Mouse (Mus musculus): Measurements from ENCODE around the gene Tut7.
"Not testable (repeated sequence)": the region's sequence is repeated elsewhere in the genome, so short reads cannot be mapped to it uniquely, and the experiment has no call there.

The Tut7 gene

DNA sequence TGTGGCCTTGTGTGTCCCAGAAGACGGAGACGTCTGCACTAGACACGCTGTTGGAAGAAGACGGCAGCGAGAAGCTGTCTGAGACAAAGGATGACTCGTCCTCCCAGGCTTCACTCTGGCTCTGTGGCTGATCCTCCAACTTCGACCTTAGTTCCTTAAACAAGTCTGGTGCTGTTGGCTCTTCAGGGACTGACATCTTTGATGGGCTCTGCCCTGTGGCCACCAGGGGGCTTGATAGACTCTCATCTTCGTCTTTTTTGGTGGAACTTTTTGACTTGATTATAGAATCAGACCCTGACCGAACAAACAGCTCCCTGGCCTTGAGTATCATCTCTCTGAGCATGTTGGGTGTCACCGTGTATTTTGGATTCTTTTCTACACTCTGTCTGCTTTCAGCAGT is 81.2 kb downstream of the Tut7 start:
- ChIA-PET CTCF (interaction anchor here in 3 of 4 experiments (0.6 to 1.3 kb wide), 6 partner anchors 11 to 239 kb away, joined by 3 to 5 read pairs (median 3); no protein-coding TSS in a partner anchor), POLR2A (interaction anchor here in 2 of 4 experiments (0.7 to 6.5 kb wide), 6 partner anchors 8 to 85 kb away, joined by 3 to 28 read pairs (median 3); partner anchors contain the start of gene Isca1 (in 1 of the 2))

DNA sequence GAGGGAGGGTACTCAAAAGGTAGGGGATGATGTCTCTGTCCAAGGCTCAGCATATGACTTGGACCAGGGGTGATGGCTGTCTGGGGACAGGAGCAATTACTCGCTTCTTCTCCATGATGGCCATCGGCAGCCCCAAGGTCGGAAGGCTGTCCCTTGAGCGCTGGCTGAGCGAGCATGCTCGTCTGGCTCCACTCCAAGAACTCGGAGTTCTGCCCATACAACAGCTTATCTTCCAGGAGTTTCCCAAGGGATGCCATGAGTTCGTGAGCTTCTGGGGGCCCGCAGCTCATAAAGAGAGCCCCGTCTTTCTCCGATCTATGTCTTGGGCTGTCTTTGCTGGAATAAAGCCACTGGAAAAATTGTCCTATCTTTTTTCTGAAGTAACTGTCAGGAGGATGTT is 81.9 kb downstream of the Tut7 start:
- CTCF ChIA-PET: interaction anchor here in 3 of 4 experiments (0.6 to 1.3 kb wide), 8 partner anchors 10 to 239 kb away, joined by 3 to 5 read pairs (median 3); no protein-coding TSS in a partner anchor
- POLR2A ChIA-PET: interaction anchor here in 2 of 4 experiments (0.8 to 6.5 kb wide), 7 partner anchors 9 to 84 kb away, joined by 3 to 28 read pairs (median 3); partner anchors contain the start of genes Isca1 (in 1 of the 2) and Spata31d1a (in 1 of the 2)

DNA sequence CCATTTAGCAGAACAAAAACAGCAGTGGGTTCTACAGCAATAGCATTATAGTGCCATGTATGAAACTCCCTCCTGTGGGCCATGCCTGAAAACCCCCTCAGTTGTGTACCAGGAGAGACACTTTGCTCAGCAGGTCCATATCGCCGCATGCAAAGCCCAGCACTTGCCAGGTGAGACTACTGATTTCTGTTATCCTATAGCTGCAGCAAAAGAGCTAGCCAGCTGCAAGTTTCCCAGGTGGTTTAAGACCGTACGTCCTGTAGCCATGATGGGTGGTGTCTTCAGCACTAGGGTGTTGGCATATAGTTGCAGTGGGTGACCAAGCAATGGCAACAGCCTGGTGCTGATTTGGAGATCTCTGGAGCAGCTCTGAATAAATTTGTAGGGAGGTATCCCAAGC is 83.5 kb downstream of the Tut7 start:
- CTCF ChIA-PET: interaction anchor here in 2 of 4 experiments (0.6 to 0.9 kb wide), 2 partner anchors 10 to 29 kb away, joined by 3 read pairs; partner anchors contain the start of gene Spata31d1a (in 1 of the 2)

DNA sequence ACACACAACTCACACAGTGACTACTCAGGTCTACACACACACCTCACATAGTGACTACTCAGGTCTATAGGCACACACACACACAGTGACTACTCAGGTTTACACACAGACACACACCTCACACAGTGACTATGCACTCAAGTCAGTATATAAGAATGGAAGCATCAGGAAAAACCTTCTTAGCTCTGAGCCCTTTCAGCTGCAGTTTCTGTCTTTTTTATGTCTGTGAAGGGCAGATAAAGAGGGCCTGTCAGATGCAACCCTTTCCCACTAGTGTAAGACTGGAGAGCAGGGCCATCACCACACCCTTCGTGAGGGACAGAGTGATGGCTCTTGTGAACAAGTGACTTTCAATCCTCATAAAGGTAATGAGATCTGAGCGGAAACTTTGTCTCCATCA is 84.5 kb downstream of the Tut7 start:
- CTCF ChIA-PET: interaction anchor here in 2 of 4 experiments (0.6 to 1.2 kb wide), 3 partner anchors 29 to 323 kb away, joined by 3 read pairs; partner anchors contain the start of gene Spata31d1a (in 1 of the 2)

More for the DNA sequence above, 83.5 kb downstream of the Tut7 start:
- POLR2A ChIA-PET: interaction anchor here in 2 of 4 experiments (1.1 to 1.5 kb wide), 3 partner anchors 9 to 13 kb away, joined by 3 to 4 read pairs (median 3); no protein-coding TSS in a partner anchor

DNA sequence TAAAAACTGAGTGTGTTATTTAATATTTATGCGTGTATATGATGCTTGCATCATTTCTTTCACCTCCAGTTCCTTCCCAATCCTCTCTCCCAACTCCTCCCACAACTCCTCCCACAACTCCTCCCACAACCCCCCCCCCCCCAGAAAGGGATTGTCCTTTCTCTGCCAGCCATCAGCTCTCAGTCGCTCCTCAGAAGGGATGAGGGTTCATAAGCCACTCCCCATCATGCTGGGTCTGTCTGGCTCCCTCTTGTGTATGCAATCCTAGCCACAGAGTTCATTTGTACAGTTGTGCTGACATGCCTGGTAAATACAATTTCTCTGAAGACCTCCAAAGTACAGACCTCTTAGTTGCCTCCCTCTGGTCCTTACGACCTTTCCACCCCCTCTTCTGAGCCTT is 87.8 kb downstream of the Tut7 start:
- CTCF ChIA-PET: interaction anchor here in 2 of 4 experiments (0.6 to 1.9 kb wide), 8 partner anchors 9 to 71 kb away, joined by 3 to 9 read pairs (median 4); partner anchors contain the start of genes Spata31d1a (in 2 of the 2), 1700014D04Rik (in 1 of the 2) and Isca1 (in 1 of the 2)
- POLR2A ChIA-PET: interaction anchor here (0.6 to 2.6 kb wide), 16 partner anchors 9 to 615 kb away, joined by 3 to 17 read pairs (median 4); partner anchors contain the start of genes Isca1 (in 3 of the 4), 1700014D04Rik (in 1 of the 4) and Spata31d1a (in 1 of the 4)

More for the DNA sequence above, 84.5 kb downstream of the Tut7 start:
- POLR2A ChIA-PET: interaction anchor here in 1 of 4 experiments (1.4 kb wide), 1 partner anchor 8 kb away, joined by 3 read pairs; no protein-coding TSS in a partner anchor

DNA sequence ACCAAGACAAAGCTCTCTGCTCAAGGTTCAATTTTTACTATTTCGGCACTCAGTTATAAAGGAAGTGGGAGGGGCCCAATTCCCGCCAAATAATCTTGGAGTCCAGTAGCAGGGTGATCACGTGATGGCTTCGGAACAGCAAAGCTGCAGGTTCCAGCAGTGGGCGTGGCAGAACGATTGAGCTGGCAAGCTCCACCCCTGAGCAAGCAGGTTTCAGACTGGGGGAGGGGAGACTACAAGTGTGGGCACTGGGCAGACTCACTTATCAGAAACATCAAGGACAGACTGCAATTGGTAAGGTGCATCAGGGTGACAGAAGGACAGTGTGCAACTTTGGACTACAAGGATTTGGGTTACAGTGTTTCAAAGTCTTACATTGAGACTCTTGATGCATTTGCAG is 88.6 kb downstream of the Tut7 start:
- POLR2A ChIA-PET: interaction anchor here (0.5 to 2.6 kb wide), 26 partner anchors 9 to 1245 kb away, joined by 3 to 17 read pairs (median 4); partner anchors contain the start of genes Isca1 (in 3 of the 4), Spata31d1a (in 2 of the 4), 1700014D04Rik (in 1 of the 4) and Golm1 (in 1 of the 4)
- CTCF ChIA-PET: interaction anchor here (0.6 to 1.9 kb wide), 7 partner anchors 12 to 637 kb away, joined by 3 to 6 read pairs (median 3); partner anchors contain the start of genes Spata31d1a (in 2 of the 4) and Isca1 (in 1 of the 4)

DNA sequence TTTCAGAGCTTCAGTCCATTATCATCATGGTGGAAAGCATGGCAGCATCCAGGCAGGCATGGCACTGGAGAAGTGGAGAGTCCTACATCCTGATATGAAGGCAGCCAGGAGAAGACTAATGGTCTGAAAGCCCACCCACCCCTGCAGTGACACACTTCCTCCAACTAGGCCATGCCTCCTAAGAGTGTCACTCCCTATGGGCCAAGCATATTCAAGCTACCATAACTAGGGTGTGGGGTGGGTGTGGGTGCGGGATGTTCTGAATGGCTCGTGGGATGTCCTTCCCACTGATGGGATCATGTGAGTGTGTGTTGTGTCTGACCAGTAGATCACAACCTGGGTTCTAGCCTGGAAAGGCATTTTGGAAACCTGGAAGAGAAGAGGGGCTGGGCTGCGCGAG is 89.0 kb downstream of the Tut7 start:
- ChIA-PET CTCF (interaction anchor here in 3 of 4 experiments (0.6 to 1.9 kb wide), 5 partner anchors 12 to 638 kb away, joined by 3 to 6 read pairs (median 3); partner anchors contain the start of gene Spata31d1a (in 1 of the 3)), POLR2A (interaction anchor here in 3 of 4 experiments (0.6 to 2.6 kb wide), 23 partner anchors 9 to 101 kb away, joined by 3 to 17 read pairs (median 4); partner anchors contain the start of genes Isca1 (in 3 of the 3), 1700014D04Rik (in 2 of the 3), Spata31d1a (in 2 of the 3) and Golm1 (in 1 of the 3))

DNA sequence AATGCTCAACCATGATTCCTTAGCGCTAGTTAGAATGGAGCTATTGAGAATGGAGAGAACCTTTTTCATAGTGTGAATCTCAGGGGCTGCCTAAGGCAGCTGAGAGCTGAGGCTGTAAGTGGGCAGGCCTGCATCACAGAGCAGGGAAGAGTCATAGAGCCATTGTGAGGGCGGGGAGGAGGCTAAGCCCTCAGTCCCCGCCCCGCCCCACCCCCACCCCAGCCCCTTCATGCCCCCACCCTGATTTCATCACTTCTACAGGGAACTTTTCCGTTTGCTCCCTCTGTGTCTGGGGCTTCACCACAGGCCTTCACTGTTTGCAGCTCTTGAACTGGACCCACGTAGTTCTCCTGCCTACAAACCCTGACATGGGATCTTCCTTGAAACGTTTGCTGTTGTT is 91.3 kb downstream of the Tut7 start, which contains the start of gene Spata31d1d:
TSS of gene Spata31d1d (minus strand) at position 101 of the 400 bp plus-strand sequence.
- ChIA-PET POLR2A (interaction anchor here in 2 of 4 experiments (0.8 to 1.7 kb wide), 6 partner anchors 15 to 81 kb away, joined by 3 to 5 read pairs (median 3); partner anchors contain the start of genes 1700014D04Rik (in 1 of the 2) and Isca1 (in 1 of the 2)), CTCF (interaction anchor here in 1 of 4 experiments (0.7 kb wide), 1 partner anchor 41 kb away, joined by 3 read pairs; no protein-coding TSS in a partner anchor)

DNA sequence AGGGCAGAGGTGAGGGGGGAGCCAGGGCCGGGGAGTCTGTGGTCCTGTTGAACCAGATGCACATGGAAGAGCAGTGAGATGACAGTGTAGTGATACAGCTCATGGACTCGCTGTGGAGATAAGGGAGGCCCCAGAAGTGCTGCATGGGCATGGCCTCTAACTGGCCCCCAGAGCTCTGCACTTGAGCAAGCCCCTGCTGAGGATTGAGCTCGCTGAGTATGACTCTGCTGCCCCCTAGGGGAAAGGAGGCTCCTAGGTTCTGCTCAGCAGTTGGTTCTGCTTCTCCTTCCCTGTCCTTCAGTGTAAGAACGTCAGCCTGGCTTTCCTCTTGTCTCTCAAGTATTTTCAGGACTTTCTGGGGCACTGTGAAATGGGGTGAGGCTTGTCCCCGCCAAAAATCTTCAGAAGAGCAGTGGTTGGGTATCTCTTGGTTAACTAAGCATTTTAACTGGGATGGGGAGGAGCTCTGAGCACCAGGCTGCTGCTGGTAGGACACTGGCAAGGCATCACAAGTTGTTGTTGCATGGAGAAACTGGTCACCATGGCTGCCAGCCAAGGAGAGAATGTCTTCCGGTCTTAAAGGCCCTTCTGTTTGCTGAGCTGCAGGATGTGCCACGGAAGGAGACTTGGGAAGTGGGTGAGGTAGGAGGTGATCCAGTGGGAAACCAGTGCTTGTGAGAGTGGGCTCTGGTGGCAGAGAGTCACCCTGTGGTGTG is 94.4 kb downstream of the Tut7 start:
- ChIA-PET CTCF (interaction anchor here (0.5 to 2.1 kb wide), 57 partner anchors 9 to 263 kb away, joined by 3 to 22 read pairs (median 4); partner anchors contain the start of genes Isca1 (in 4 of the 4), 1700014D04Rik (in 1 of the 4), Agtpbp1 (in 1 of the 4) and Golm1 (in 1 of the 4)), POLR2A (interaction anchor here (0.6 to 2.3 kb wide), 36 partner anchors 9 to 335 kb away, joined by 3 to 17 read pairs (median 4); partner anchors contain the start of genes Isca1 (in 2 of the 4), Spata31d1a (in 2 of the 4), Agtpbp1 (in 1 of the 4) and Golm1 (in 1 of the 4))

DNA sequence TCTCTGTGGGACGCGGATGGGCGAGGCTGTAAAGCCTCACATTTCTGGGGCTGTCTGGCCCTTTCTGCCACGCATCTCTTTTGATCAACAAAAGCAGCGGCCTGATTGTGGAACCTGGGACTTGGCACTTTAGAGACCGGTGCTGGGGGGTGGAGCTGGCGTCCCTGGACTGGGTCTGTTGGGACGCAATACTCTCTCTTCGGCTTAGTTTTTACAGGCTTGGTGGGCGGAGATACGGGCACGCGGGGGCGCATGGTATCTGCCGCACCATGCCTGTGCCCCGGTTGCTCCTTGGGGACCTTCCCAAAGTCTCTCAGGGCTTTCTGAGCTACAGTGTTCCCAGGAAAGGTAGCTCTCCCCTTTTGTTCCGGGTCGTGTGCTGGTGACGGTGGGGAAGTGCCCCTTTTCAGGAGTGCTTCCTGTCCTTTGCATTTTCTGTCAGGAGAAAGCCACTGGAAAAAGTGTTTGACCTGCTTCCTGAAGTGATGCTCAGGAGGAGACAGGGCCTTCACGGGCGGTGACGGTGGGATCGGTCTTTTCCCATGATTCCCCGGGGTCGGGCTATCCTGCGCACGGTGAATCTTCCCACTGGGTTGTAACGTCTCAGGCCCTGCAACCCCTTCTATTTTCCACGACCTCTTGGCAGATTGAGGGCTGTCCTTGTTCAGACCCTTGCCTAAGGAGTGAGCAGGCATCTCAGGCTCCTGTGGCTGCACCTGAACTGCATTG is 96.6 kb downstream of the Tut7 start:
- CTCF ChIA-PET: interaction anchor here in 3 of 4 experiments (0.6 to 1.0 kb wide), 4 partner anchors 9 to 91 kb away, joined by 3 to 5 read pairs (median 3); partner anchors contain the start of gene Spata31d1a (in 1 of the 3)
- POLR2A ChIA-PET: interaction anchor here in 3 of 4 experiments (0.7 to 3.5 kb wide), 24 partner anchors 8 to 142 kb away, joined by 3 to 21 read pairs (median 3); partner anchors contain the start of genes Isca1 (in 2 of the 3), Agtpbp1 (in 1 of the 3), Naa35 (in 1 of the 3) and Spata31d1a (in 1 of the 3)

DNA sequence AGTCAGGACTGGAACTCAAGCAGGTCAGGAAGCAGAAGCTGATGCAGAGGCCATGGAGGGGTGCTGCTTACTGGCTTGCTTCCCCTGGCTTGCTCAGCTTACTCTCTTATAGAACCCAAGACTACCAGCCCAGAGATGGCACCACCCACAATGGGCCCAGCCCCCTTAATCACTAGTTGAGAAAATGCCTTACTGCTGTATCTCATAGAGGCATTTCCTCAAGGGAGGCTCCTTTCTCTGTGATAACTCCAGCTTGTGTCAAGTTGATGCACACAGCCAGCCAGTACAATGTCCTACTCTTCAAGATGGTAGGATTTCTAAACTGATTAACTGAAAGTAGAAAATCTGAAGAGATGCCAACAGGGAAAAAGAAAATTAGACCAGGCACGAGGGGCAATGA is 100.9 kb downstream of the Tut7 start:
- CTCF ChIA-PET, POLR2A ChIA-PET: not testable (repeated sequence)

Measured in embryonic stem cell, embryonic (primary cell).